Mouse (Mus musculus): ENCODE measurements around the gene Lzic.

DNA sequence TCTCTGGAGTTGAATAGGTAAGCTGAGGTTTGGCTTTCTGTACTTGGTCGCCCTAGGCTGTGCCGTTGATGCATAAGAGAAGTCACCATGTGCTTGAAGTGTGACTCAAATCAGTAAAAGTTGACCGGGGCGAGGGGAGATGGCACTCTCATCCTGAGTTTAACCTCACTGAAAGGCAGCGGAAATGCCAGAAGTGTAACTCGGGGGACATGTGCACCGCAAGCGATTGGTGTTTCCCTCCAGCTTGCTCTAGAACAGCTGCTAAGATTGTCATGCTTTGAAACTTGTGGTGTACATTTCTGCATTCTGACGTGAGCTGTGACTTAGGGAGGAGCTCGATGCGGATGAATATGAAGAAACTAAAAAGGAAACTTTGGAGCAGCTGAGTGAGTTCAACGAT, 2.7 kb downstream of the Lzic start:
- TF ChIP-seq CTCF (IDR thresholded peaks at IDR 0.05; ENCODE audit: insufficient read depth, low read depth, low read length) (no peak), POLR2A (IDR thresholded peaks at IDR 0.05; ENCODE audit: insufficient read depth, low read depth, low read length) (no peak)

Measured in olfactory bulb, adult 2 months (tissue).